Mouse (Mus musculus) lung, postnatal 25 days (tissue): Measurements from ENCODE around the gene Ebf1.

ENCODE experiments used
- DNase-seq: peaks from one replicate; pipeline ENCODE4 v3.0.0; 2022; ENCODE audit warnings: low spot score

Gene Ebf1

GRCm38 (mm10) chr11:44784255-44785029 lies 167.3 kb downstream of the Ebf1 start:
- no peak for DNase-seq

GRCm38 (mm10) chr11:44785063-44785462 lies 167.9 kb downstream of the Ebf1 start:
- DNase-seq, result no peak

DNA sequence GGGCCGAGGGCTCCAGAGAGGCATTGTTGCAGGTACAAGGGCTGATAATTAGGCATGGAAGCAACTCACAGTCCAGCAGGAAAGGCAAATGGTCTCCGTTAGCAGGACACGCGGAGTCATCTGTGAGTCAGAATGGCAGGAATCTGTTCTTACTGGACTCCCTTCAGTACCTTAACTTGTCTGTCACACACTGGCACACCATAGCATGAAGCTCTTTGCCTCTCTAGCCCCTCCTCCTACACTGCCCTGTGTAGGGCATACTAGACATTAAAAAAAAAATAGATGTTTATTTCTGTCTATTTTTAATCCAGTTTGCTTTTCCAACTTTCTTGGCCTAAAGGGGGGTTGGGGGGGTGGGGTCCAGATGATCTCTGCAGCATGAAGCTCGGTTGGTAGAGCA lies 168.4 kb downstream of the Ebf1 start:
- DNase-seq, result no peak

GRCm38 (mm10) chr11:44788003-44788402 lies 170.9 kb downstream of the Ebf1 start:
- no peak for DNase-seq

DNA sequence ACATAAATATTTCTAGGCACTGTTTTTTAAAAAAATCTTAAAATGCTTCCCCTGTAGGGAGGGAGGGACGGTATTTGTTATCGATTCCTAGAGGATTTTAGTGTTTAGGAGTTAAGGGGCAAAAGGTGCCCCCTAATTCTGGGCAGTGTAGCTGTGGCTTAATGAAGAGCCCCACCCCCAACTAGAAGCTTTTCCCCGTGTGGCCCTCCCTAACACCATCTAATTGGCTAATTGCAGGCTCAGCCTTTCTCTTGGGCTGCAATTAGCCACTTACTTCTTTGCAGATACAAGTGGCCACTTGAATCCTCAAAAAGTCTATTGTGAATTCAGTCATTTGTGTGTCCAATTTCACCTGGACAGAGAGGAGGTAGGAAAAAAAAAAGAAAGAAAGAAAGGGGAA lies 175.7 kb downstream of the Ebf1 start:
- no peak for DNase-seq

DNA sequence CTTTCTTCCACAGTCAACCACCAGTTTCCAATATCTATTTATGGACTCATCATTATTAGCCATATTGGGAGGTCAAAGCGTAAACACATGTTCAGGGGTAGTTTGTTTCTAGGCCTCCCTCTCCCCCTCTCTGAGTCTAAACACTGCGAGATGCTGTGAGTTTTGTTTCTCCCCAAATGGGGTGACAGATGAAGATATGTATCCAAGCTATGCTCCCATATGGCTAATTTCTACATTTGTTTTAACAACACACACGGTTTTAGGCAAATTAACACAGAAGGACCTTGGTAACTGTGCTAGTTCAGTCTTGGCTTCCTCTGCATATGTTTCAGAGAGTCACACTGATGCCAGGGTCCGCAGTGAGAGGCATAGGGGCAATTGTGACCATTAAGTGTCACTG lies 177.8 kb downstream of the Ebf1 start:
- DNase-seq, result no peak

DNA sequence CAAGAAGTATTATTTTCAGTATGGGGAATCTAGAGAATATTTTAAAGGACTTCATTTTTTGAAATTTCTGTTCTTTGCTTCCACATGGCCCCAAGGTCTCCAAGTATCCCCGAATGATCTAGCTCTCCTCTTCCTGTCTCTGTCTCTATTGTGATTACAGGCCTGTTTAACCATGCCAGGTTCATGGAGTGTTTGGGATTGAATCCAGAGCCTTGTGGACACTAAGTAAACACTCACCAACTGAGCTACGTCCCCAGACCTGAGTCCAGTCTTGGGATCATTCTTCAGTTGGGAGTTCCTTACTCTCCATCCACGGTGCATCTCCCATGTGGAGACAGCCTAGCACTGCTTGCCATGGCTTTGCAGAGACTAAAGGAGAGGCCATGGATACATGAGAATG lies 178.7 kb downstream of the Ebf1 start:
- no peak for DNase-seq

DNA sequence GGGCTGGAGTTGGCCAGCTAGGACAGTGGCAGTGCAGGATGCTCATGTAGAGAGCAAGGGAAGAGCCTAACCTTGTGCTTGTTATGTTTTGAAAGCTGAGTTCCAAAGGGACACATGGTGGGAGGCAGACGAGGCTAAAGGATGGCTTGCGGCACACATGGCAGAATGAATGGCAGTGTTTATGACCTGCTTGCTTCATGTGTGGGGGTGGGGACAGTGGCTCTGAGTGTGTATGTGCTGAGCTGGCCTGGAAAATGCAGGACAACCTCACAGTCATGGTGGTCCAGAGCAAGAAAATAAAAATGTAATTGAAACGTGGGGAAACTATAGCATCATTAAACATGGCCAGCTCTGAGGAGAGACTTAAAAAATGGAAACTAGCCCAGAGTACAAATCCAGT lies 181.2 kb downstream of the Ebf1 start:
- DNase-seq, result no peak

- DNase-seq, result no peak
Observed at GRCm38 (mm10) chr11:44804046-44804445, 186.9 kb downstream of the Ebf1 start.

DNA sequence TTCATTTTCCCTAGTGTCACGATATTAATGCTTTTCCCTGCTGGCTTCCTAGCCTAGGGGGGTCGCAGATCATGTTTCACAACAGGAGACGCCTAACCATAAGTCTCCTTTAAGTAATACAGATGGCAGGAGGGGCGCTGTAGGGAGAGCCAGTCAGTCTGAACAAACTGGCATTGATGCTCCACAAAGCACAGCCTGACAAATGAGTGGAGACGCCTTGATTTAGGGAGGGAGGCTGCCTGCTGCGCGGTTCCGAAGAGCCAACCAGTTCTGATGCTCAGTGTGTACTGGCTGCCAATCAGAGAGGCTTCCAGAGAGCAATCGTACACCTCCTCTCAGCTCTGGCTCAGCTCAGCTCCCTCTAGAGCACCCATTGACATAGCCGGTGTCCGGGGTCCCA lies 189.5 kb downstream of the Ebf1 start:
- no peak for DNase-seq

DNA sequence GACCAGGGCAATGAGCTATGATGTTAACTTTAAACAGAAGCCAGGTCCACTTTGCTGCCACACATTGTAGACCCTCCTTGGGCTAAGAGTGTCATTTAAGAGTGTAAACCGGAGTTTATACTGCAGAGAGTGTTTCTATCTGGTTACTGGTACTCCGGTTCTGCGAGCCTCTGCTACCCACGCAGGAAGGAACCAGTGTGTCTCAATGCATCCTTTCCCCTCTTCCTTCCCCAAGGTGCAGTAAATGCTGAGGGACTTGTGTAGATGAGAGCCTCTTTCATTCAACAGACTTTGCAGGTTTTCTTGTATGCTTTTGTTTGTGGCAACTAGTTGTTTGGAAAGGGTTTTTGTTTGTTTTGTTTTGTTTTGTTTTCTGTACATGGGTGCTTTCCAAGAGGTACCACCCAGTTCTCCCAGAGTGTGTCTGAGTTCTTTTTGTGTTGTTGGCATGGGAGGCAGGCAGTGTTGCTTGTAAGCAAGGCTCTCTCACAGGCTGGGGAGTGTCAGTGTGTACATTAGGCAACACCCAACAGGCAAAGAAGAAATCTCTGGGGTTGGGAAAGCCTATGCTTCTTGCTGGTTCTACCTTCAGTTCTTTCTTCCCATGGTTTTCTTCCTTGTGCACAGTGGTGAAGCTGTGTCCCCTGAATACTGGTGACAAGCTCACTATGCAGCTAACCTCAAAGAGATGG lies 191.9 kb downstream of the Ebf1 start:
- no peak for DNase-seq

- no peak for DNase-seq
Observed at GRCm38 (mm10) chr11:44811007-44811406, 193.9 kb downstream of the Ebf1 start.

GRCm38 (mm10) chr11:44812193-44812746 lies 195.2 kb downstream of the Ebf1 start:
- DNase-seq, result no peak

DNA sequence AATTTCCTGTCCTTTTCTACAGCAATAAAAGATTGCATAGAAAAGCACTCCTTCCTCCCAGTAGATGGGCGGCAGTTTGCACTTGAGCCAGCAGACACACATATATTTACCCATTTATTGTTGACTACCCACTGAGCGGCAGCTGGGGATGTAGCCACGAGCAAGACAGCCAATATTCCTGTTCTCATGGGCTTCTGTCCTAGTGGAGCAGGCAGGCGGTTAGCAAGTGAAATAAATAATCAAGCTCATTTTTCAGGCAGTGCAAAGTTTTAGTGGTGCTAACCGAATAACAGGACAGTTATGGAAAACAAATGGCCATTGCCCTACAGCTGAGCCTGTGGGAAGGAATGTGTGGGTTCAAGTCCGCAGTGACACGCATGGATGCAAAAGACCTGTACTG lies 196.4 kb downstream of the Ebf1 start:
- DNase-seq, result no peak

- no peak for DNase-seq
Observed at GRCm38 (mm10) chr11:44814847-44815246, 197.7 kb downstream of the Ebf1 start.

- no peak for DNase-seq
Observed at GRCm38 (mm10) chr11:44815991-44816390, 198.9 kb downstream of the Ebf1 start.

DNA sequence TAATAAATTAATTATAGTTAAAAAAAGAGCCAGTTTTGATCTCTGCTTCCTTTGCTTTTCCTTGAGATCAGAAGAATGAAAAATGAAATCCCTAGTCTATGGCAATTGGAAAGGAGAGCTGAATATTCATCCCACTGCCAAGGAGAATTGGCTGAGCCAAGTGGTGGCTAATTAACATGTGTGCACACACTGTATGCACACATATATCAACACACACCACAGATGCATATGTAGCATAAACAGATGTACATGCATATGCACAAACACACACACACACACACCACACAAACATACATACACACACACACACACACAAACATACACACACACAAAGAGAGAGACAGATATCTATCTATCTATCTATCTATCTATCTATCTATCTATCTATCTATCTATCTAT lies 205.2 kb downstream of the Ebf1 start:
- DNase-seq, result no peak

GRCm38 (mm10) chr11:44832227-44832939 lies 215.3 kb downstream of the Ebf1 start:
- no peak for DNase-seq

DNA sequence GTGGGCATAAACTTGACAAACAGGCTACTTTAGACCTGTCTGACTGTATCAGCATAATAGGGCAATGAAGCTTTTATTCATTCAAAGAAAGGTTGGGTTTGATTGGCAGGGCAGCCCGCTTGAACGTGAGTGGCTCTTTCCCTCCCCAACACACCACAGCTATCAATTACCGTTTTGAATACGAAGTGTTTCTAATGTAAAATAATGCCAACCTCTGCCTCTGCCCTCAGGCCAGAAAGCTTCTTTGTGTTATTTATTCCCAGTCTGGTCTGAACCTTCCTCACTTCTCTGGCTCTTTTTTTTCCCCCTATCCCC lies 215.8 kb downstream of the Ebf1 start:
- DNase-seq, result no peak

DNA sequence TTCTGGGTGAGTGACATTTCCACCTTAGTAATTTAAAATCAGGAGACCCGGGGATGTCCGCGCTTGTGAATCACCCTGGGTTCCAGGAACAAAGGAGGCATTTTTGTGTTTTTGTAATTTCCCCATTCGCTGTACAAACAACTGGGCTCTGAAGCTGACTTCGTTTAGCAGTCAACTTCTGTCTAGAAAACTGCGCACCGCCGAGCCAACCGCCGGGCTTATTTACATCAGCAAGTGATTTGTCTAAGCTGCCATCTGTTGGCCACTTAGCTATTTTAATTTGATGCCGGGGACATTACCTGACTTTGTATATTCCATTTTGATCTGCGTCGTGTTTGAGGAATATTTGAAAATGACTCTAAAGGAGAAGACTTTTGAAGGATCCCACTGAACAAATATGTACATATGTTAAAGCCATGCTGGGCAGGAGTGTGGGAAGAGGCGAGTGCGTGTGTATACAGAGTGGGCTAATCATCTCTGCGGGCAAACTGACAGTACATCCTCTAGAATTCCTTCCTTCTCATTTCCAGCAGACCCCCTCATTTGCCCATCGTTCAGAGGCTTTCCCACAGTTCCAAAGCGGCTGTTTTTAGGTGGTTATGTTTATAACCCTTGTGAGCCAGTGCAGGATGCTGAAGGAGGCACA lies 216.4 kb downstream of the Ebf1 start:
- DNase-seq, result no peak

GRCm38 (mm10) chr11:44835166-44835565 lies 218.0 kb downstream of the Ebf1 start:
- DNase-seq, result no peak

- DNase-seq, result no peak
Observed at GRCm38 (mm10) chr11:44837592-44837991, 220.5 kb downstream of the Ebf1 start.
